Mouse (Mus musculus): ENCODE measurements at regions not wholly inside any gene's neighbourhood (a gene's known extent, or its start where the extent isn't known, plus 50 kb on each side); places are given as distances from the start of the nearest gene placed in this dataset.

- Histone ChIP-seq H3K4me3 (ENCODE audit: insufficient read depth, low read length) (no peak overlapping the region), H3K4me1 (ENCODE audit: control insufficient read depth, insufficient read depth, low read length) (no peaks in the 10 kb centered on the region), H3K27ac (ENCODE audit: insufficient read depth, low read length) (no peak overlapping the region)
- TF ChIP-seq POLR2A (IDR thresholded peaks at IDR 0.05; ENCODE audit: low read depth, low read length), result no peak
- TF ChIP-seq CTCF (IDR thresholded peaks at IDR 0.05; ENCODE audit: borderline replicate concordance, insufficient read depth, low read length), result no peak
Observed at GRCm38 (mm10) chr5:43148486-43148885, 84.5 kb upstream of the Cpeb2 start.

GRCm38 (mm10) chr5:43149559-43149958 lies 83.4 kb upstream of the Cpeb2 start:
- Histone ChIP-seq H3K27ac (ENCODE audit: insufficient read depth, low read length) (no peak overlapping the region), H3K4me3 (ENCODE audit: insufficient read depth, low read length) (no peak overlapping the region), H3K4me1 (ENCODE audit: control insufficient read depth, insufficient read depth, low read length) (no peaks in the 10 kb centered on the region)
- no peak for TF ChIP-seq CTCF (IDR thresholded peaks at IDR 0.05; ENCODE audit: borderline replicate concordance, insufficient read depth, low read length)
- no peak for TF ChIP-seq POLR2A (IDR thresholded peaks at IDR 0.05; ENCODE audit: low read depth, low read length)

DNA sequence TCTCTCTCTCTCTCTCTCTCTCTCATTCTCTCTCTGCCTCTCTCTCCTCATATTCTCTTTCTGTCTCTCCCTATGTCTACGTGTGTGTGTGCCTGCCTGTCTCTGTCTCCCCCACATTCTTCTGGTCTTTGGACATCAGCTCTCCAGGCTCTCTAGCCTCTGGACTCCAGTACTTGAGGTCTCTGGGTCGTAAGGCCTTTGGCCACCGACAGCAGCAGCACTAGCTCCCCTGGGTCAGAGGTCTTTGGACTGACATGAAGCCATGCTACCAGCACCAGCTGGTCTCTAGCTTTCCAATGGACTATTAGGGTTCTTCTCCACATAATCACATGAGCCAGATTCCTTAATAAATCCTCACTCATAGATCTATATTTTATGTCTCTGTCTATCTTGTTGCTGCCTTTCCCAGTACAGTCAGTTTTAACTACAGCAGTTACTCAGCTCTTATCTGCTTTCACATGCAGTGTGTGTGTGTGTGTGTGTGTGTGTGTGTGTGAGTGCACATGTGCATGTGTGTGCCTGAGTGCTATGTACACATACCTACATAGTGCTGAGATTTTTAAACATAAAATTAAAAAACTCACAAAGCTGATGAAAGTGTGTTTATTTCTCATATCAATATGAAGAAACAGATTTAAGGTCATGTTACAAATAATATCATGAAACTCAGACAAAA lies 81.7 kb upstream of the Cpeb2 start:
- TF ChIP-seq POLR2A (IDR thresholded peaks at IDR 0.05; ENCODE audit: low read depth, low read length) (no peak), CTCF (IDR thresholded peaks at IDR 0.05; ENCODE audit: borderline replicate concordance, insufficient read depth, low read length) (no peak)
- no peak overlapping the region for H3K4me3 ChIP-seq (ENCODE audit: insufficient read depth, low read length)
- H3K27ac ChIP-seq (ENCODE audit: insufficient read depth, low read length), result no peak overlapping the region
- no peaks in the 10 kb centered on the region for H3K4me1 ChIP-seq (ENCODE audit: control insufficient read depth, insufficient read depth, low read length)

GRCm38 (mm10) chr5:43152119-43152611 lies 80.8 kb upstream of the Cpeb2 start:
- H3K4me1 ChIP-seq (ENCODE audit: control insufficient read depth, insufficient read depth, low read length), result no peaks in the 10 kb centered on the region
- no peak overlapping the region for H3K27ac ChIP-seq (ENCODE audit: insufficient read depth, low read length)
- H3K4me3 ChIP-seq (ENCODE audit: insufficient read depth, low read length), result no peak overlapping the region
- no peak for TF ChIP-seq CTCF (IDR thresholded peaks at IDR 0.05; ENCODE audit: borderline replicate concordance, insufficient read depth, low read length)
- TF ChIP-seq POLR2A (IDR thresholded peaks at IDR 0.05; ENCODE audit: low read depth, low read length), result no peak

DNA sequence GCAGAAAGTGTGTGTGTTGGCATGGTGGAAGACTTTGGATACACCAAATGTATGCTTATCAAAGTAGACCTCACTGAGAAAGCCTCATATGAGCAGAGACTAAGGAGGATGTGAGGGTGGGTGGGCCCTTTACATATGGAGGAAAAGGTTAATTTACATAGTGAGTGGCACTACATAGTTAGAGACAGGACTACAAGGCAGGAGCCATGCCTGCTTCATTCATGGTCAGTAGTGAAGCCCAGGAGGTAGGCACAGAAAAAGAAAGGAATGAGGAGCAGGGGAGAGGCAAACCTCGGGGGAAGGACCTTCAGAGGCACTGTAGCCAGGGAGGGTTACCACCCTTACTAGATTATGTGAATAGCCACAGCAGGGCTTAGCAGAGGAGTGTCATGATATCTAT lies 80.1 kb upstream of the Cpeb2 start:
- H3K27ac ChIP-seq (ENCODE audit: insufficient read depth, low read length), result no peak overlapping the region
- no peak overlapping the region for H3K4me3 ChIP-seq (ENCODE audit: insufficient read depth, low read length)
- no peaks in the 10 kb centered on the region for H3K4me1 ChIP-seq (ENCODE audit: control insufficient read depth, insufficient read depth, low read length)
- TF ChIP-seq CTCF (IDR thresholded peaks at IDR 0.05; ENCODE audit: borderline replicate concordance, insufficient read depth, low read length) (no peak), POLR2A (IDR thresholded peaks at IDR 0.05; ENCODE audit: low read depth, low read length) (no peak)

DNA sequence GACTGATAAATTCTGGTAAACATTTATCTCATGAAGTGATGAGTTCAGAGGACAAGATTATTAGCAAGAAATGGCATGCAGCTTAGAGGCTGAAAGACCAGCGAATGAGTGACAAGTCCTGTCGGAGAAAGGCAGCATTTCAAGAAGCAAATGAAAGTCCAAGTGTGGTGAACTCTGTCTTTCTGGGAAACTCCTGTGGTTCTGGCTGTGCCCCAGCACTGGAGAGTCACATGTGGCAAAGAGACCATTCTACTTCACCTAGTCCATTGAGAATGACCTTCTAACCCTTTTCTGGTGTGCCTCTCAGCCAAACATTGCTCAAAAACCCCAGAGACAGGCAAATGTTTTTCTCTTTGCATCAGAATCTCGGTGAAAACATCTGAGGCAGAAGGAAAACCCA lies 76.2 kb upstream of the Cpeb2 start:
- TF ChIP-seq CTCF (IDR thresholded peaks at IDR 0.05; ENCODE audit: borderline replicate concordance, insufficient read depth, low read length) (no peak), POLR2A (IDR thresholded peaks at IDR 0.05; ENCODE audit: low read depth, low read length) (no peak)
- H3K4me3 ChIP-seq (ENCODE audit: insufficient read depth, low read length), result no peak overlapping the region
- no peaks in the 10 kb centered on the region for H3K4me1 ChIP-seq (ENCODE audit: control insufficient read depth, insufficient read depth, low read length)
- H3K27ac ChIP-seq (ENCODE audit: insufficient read depth, low read length), result no peak overlapping the region

DNA sequence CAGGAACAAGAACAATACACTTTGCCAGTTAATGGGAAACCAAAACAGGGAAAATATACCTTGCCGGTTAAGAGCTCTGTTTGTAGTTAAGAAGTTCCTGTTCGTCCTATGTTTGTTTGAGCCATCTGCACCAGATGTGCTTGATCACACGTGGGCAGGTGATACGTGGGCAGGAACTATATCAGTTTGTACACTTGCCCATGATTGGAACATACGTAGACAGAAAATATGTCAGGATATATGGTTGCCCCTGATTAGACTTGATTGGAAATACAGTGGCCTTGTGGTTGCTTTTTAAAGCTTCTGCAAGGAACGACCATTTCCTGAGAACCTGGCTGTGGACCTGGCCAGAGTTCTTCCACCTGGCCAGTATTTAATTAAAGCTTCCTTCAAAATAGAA lies 72.8 kb upstream of the Cpeb2 start:
- TF ChIP-seq CTCF (IDR thresholded peaks at IDR 0.05; ENCODE audit: borderline replicate concordance, insufficient read depth, low read length) (no peak), POLR2A (IDR thresholded peaks at IDR 0.05; ENCODE audit: low read depth, low read length) (no peak)
- H3K27ac ChIP-seq (ENCODE audit: insufficient read depth, low read length), result no peak overlapping the region
- H3K4me3 ChIP-seq (ENCODE audit: insufficient read depth, low read length), result no peak overlapping the region
- no peaks in the 10 kb centered on the region for H3K4me1 ChIP-seq (ENCODE audit: control insufficient read depth, insufficient read depth, low read length)

DNA sequence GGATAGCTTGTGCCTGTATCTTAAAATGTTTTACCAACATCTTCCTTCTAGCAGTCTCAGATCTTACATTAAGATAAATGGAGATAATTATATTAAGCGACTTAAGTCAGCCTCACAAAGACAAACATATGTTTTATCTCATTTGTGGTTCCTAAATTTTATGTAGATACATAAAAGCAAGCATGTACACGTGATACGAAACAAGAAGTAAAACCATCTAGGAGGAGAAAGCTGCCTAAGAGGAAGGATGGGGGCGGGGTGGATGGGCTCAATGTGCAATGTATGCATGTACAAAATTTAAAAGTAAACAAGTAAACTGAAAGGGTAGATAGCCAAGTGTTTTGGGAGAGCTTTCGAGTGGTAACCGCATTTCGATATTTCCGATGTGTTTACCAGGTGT lies 51.5 kb upstream of the Cpeb2 start:
- Histone ChIP-seq H3K4me1 (ENCODE audit: control insufficient read depth, insufficient read depth, low read length) (no peaks in the 10 kb centered on the region), H3K27ac (ENCODE audit: insufficient read depth, low read length) (no peak overlapping the region), H3K4me3 (ENCODE audit: insufficient read depth, low read length) (no peak overlapping the region)
- TF ChIP-seq CTCF (IDR thresholded peaks at IDR 0.05; ENCODE audit: borderline replicate concordance, insufficient read depth, low read length), result no peak
- TF ChIP-seq POLR2A (IDR thresholded peaks at IDR 0.05; ENCODE audit: low read depth, low read length), result no peak

All from embryonic fibroblast, embryonic 13.5 days (primary cell).